Mouse (Mus musculus): ENCODE measurements around the gene Cdk2ap1.

GRCm38 (mm10) chr5:124410808-124411207 is 47.9 kb upstream of the Cdk2ap1 start:
- TF ChIP-seq POLR2A (IDR thresholded peaks at IDR 0.05; ENCODE audit: insufficient read depth, low read depth, low read length), result no peak
- peak; percentile 39 for TF ChIP-seq CTCF (IDR thresholded peaks at IDR 0.05)
- TF ChIP-seq EP300 (IDR thresholded peaks at IDR 0.05; ENCODE audit: insufficient read depth, low read depth, low read length), result no peak

Data from heart, adult 2 months (tissue).